In genomic region chr15:65006177-65006576, GRCm38 (mm10) we compare ENCODE assay signal across 13 mouse cellular contexts. TPM values are rescaled to one million over a fixed set of nuclear protein-coding genes. Genes with fewer than 3 reads are reported as not detected.
"Had no signal": no experiment of that assay in that cellular context is flagged by ENCODE, and none has a peak within 500 bp of the region (broad histone marks: within the 10 kb centered on the region; RNA-seq: fewer than 3 reads in every experiment).

No protein-coding gene starts in this region.

- DNase-seq: kidney, adult 11 months; kidney, adult 9 months; kidney, postnatal 14 days; kidney, postnatal 4 days; left cerebral cortex, postnatal 4 days; liver, postnatal 0 days; lung, embryonic 14.5 days; right cerebral cortex, adult 18-20 months; thymus, postnatal 25 days had no signal

RNA-seq across cellular contexts. Expression of gene Gm21961, which starts 8.5 kb away (rescaled TPM):
- total RNA-seq: layer of hippocampus, adult 2 months; left cerebral cortex, adult 8-10 months; left cerebral cortex, postnatal 14 days; left cerebral cortex, postnatal 4 days; megakaryocyte, adult 5-6 weeks had no signal
